Mouse (Mus musculus): ENCODE results near the gene Speer4d. TPM values are rescaled to one million over a fixed set of nuclear protein-coding genes. Genes with fewer than 3 reads are reported as not detected.
"Not testable (repeated sequence)": the region's sequence is repeated elsewhere in the genome, so short reads cannot be mapped to it uniquely, and the experiment has no call there.

The Speer4d gene
- polyA plus RNA-seq, 1 experiment from 2014 or later, result 0.28 TPM

DNA sequence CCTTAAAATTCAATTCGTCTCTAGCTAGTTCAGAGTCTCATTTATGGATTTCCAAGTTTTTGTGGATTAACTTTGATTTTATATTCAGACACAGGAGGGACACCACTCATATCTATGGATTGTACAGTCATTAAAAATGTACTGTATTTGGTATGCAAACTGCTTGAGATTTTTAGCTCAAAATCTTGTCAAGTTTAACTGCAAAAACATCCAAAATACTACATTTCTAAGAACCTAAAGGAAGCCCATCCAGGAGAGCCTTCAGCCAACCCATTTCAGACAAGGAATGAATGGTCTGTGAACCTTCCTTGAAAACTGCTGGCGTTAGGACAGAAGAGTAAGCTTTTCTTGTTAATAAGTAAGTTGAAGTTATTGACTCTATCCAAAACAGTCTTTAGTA, 15.9 kb upstream of the Speer4d start:
- not testable (repeated sequence) for H3K9ac ChIP-seq; H3K27ac ChIP-seq (replicated peaks); ATAC-seq (ENCODE audit: extremely low read depth, insufficient number of reproducible peaks, low FRiP score, low TSS enrichment); H3K4me3 ChIP-seq; H3K4me2 ChIP-seq; H3K4me1 ChIP-seq; H3K36me3 ChIP-seq; H3K27me3 ChIP-seq (replicated peaks)
- 53% methylated on average over 2 of the region's 2 CpGs for WGBS
- peaks cover 23% of the 10 kb centered on the region for H3K9me3 ChIP-seq

DNA sequence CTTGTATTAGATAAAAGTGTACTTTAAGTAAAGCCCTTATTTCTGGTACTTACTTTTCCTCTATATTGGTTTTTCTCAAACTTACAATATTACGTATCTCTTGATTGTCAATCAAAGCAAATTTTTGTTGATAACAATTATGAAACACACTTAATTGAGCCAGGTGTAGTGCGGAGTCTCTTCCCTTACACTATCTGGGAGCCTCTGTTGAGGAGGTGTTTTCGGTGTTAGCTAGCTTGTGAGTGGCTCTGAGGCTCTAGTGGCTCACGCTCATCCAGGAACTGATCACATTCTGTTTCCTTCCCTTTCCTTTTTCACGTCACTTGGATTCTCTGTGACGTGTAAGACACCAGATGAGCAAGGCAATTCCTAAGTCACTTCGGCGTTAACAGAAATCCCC, 15.3 kb upstream of the Speer4d start:
- not testable (repeated sequence) for H3K27ac ChIP-seq (replicated peaks); H3K9ac ChIP-seq; H3K4me3 ChIP-seq; H3K36me3 ChIP-seq; H3K27me3 ChIP-seq (replicated peaks); H3K4me2 ChIP-seq; ATAC-seq (ENCODE audit: extremely low read depth, insufficient number of reproducible peaks, low FRiP score, low TSS enrichment); H3K4me1 ChIP-seq
- peaks cover 24% of the 10 kb centered on the region for H3K9me3 ChIP-seq
- 63% methylated on average over 8 of the region's 8 CpGs for WGBS

DNA sequence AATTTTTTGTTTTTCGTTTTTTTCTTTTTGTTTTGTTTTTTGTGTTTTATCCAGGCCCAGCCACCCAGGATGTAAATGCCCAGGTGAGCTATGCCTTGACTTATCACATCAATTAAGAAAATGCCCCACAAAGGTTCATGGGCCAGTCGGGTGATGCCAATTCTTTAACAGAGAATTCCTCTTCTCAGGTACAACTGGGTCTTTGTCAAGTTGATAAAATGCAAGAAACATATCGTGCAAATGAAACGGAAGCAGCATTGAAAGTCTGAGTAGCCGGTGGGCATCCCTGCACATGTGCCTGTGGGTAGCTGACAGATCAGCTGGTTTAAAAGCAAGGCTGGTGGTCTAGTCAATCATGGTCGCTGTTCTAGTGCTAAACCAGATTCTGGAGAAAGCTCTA, 12.2 kb upstream of the Speer4d start:
- 55% methylated on average over 6 of the region's 6 CpGs for WGBS
- peaks cover 16% of the 10 kb centered on the region for H3K9me3 ChIP-seq

DNA sequence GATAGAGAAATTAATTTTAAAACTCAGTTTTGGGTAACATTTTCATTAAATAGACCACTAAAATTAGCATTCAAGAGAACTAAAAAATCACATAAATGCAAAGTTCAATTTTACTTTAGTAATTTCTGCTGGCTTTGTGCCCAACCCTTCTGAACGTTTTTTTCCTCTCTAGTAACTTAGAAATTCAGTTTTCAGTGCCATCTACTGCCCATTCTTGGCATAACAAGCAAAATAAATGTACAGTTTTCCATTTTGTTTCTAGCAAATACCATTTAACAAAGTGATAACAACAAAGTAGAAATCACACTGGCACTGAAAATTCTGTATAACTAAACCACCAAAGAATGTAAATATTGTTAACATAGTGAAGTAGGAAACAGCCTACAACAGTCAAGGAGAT, 8.2 kb upstream of the Speer4d start:
- not testable (repeated sequence) for H3K27ac ChIP-seq (replicated peaks); H3K27me3 ChIP-seq (replicated peaks); H3K9ac ChIP-seq; H3K4me3 ChIP-seq; H3K4me2 ChIP-seq; H3K9me3 ChIP-seq; ATAC-seq (ENCODE audit: extremely low read depth, insufficient number of reproducible peaks, low FRiP score, low TSS enrichment); H3K4me1 ChIP-seq; H3K36me3 ChIP-seq
- WGBS, result 5% methylated on average over 1 of the region's 1 CpGs

More for the DNA sequence above, 12.2 kb upstream of the Speer4d start:
- H3K4me3 ChIP-seq; H3K27me3 ChIP-seq (replicated peaks); H3K36me3 ChIP-seq; H3K4me1 ChIP-seq; H3K4me2 ChIP-seq; H3K27ac ChIP-seq (replicated peaks); H3K9ac ChIP-seq: not testable (repeated sequence)
- ATAC-seq (ENCODE audit: extremely low read depth, insufficient number of reproducible peaks, low FRiP score, low TSS enrichment), result peak; percentile 65; the same call in 1 of the 2 replicates

DNA sequence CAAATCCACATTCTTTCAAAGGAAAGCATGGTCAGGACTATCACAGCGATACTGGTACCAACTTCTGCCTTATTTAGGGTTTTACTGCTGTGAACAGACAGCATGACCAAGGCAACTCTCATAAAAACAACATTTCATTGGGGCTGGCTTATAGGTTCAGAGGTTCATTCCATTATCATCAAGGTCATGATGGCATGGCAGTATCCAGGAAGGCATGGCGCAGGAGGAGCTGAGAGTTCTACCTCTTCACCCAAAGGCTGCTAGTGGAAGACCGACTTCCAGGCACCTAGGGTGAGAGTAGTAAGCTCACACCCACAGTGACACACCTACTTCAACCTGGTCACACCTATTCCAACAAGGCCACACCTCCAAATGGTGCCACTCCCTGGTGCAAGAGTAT, 2.7 kb upstream of the Speer4d start:
- H3K4me3 ChIP-seq; H3K27ac ChIP-seq (replicated peaks); H3K9me3 ChIP-seq; H3K4me2 ChIP-seq; H3K27me3 ChIP-seq (replicated peaks); H3K9ac ChIP-seq; H3K4me1 ChIP-seq; H3K36me3 ChIP-seq; ATAC-seq (ENCODE audit: extremely low read depth, insufficient number of reproducible peaks, low FRiP score, low TSS enrichment): not testable (repeated sequence)
- 62% methylated on average over 3 of the region's 3 CpGs for WGBS

DNA sequence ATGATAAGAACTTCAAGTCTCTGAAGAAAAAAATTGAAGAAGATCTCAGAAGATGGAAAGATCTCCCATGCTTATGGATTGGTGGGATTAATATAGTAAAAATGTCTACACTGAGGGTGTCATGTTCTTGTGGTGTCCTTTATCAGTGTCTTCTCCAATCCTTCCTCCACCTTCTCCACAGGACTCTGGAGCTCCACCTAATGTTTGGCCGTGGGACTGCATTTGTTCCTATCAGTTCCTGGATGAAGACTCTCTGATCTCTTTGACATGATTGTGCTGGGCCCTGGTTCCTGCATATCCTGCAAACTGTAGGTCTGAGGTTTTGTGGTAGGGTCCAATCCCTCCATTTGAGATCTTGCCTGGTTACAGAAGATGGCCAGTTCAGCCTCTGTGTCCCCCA, 9.3 kb downstream of the Speer4d start:
- H3K9ac ChIP-seq; ATAC-seq (ENCODE audit: extremely low read depth, insufficient number of reproducible peaks, low FRiP score, low TSS enrichment); H3K27ac ChIP-seq (replicated peaks); H3K4me3 ChIP-seq; H3K4me2 ChIP-seq; H3K4me1 ChIP-seq; H3K27me3 ChIP-seq (replicated peaks); H3K36me3 ChIP-seq; H3K9me3 ChIP-seq: not testable (repeated sequence)
- 17% methylated on average over 1 of the region's 1 CpGs for WGBS

DNA sequence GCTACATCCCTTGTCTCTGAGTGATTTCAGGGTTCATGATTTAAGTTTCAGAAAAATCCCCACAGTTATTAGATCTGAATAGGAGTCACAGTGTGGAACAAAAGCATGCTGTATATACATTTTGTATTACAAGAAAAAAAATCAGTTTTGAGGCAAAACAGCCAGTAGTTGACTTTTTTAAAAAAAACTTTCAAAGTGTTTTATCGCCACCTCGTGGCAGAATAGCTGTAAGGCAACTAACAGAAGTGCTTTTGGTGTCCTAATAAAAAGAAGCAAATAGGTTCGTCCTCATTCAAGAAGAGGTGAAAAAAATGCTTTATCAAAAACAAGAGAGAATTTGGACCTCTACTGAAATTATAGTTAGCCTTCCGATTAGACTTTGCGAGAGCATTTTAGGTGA, 11.2 kb downstream of the Speer4d start:
- not testable (repeated sequence) for H3K9me3 ChIP-seq; H3K4me2 ChIP-seq; H3K27me3 ChIP-seq (replicated peaks); H3K4me3 ChIP-seq; H3K4me1 ChIP-seq; H3K36me3 ChIP-seq; ATAC-seq (ENCODE audit: extremely low read depth, insufficient number of reproducible peaks, low FRiP score, low TSS enrichment); H3K9ac ChIP-seq; H3K27ac ChIP-seq (replicated peaks)
- 25% methylated on average over 5 of the region's 5 CpGs for WGBS

DNA sequence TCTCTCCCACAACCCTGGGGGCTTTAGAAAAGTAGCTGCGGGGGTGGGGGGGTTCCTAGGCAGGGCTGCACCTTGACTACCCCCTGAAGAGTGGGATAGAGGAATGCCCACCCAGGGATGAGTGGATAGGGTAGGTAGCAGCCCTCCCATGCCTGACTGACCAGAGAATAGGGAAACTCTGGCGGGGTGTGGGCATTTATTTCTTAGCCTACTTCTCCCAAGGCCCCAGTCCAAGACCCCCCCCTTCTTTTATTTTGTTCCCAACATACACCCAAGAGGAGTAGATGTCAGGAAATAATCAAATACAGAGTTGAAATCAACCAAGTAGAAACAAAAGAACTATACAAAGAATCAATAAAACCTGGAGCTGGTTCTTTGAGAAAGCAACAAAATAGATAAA, 18.8 kb downstream of the Speer4d start:
- not testable (repeated sequence) for H3K27ac ChIP-seq (replicated peaks); H3K36me3 ChIP-seq; H3K9ac ChIP-seq; H3K27me3 ChIP-seq (replicated peaks); H3K4me3 ChIP-seq; H3K4me2 ChIP-seq; H3K4me1 ChIP-seq
- peak; percentile 58; the same call in 1 of the 2 replicates for ATAC-seq (ENCODE audit: extremely low read depth, insufficient number of reproducible peaks, low FRiP score, low TSS enrichment)
- peaks cover 14% of the 10 kb centered on the region for H3K9me3 ChIP-seq
- WGBS, result 41% methylated on average over 2 of the region's 2 CpGs

DNA sequence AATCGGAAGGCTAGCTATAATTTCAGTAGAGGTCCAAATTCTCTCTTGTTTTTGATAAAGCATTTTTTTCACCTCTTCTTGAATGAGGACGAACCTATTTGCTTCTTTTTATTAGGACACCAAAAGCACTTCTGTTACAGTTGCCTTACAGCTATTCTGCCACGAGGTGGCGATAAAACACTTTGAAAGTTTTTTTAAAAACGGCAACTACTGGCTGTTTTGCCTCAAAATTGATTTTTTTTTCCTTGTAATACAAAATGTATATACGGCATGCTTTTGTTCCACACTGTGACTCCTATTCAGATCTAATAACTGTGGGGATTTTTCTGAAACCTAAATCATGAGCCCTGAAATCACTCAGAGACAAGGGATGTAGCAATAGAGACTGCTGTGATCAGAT, 26.8 kb downstream of the Speer4d start:
- H3K9ac ChIP-seq; H3K27me3 ChIP-seq (replicated peaks); H3K36me3 ChIP-seq; H3K4me3 ChIP-seq; H3K27ac ChIP-seq (replicated peaks); H3K9me3 ChIP-seq; ATAC-seq (ENCODE audit: extremely low read depth, insufficient number of reproducible peaks, low FRiP score, low TSS enrichment); H3K4me1 ChIP-seq; H3K4me2 ChIP-seq: not testable (repeated sequence)
- 23% methylated on average over 6 of the region's 6 CpGs for WGBS

DNA sequence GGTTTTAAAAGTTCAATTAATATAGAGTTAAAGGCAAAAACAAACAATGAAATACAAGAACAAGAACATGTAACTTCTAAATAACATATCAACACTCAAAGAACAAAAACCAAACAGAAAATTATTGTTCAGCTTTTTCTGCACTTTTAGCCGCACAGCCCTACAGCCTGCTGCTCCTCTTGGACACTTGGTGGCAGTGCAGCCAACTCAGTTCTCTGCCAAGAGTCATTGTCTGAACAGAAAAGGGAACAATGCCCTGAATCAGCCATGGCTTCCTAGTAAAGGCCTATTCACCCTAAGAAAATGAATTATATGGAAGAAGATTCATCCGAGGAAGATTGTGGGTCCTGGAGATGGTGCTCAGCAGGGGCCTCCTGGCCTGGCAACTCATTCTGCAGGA, 33.5 kb downstream of the Speer4d start:
- not testable (repeated sequence) for H3K4me3 ChIP-seq; H3K4me2 ChIP-seq; H3K27me3 ChIP-seq (replicated peaks); H3K9me3 ChIP-seq; ATAC-seq (ENCODE audit: extremely low read depth, insufficient number of reproducible peaks, low FRiP score, low TSS enrichment); H3K9ac ChIP-seq; H3K4me1 ChIP-seq; H3K36me3 ChIP-seq; H3K27ac ChIP-seq (replicated peaks)
- 71% methylated on average over 2 of the region's 2 CpGs for WGBS

DNA sequence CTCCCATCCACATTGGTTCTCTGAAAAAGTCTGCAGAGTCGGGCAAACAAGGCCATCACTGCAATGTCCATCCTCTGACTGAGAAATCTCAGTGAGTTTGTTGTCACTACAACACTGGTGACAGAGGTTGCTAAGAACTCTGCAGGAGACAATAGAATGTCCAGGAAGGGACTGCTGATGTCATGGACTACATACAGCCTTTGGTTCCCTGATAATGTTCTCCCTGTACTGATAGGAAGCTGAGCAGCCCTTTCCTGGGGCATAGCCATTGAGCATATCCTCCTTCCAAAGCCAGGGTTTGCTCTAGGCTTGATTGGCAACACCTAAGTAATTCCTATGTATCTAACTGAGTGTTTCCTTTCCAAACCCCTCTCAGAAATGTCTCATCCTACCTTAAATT, 38.1 kb downstream of the Speer4d start, which contains the start of gene 4930572O03Rik:
Gene 4930572O03Rik, minus strand, starts transcription at position 101 of the 400 bp plus-strand sequence.
- not testable (repeated sequence) for H3K9ac ChIP-seq; H3K4me1 ChIP-seq; H3K4me3 ChIP-seq; H3K27me3 ChIP-seq (replicated peaks); H3K4me2 ChIP-seq; H3K9me3 ChIP-seq; H3K27ac ChIP-seq (replicated peaks); ATAC-seq (ENCODE audit: extremely low read depth, insufficient number of reproducible peaks, low FRiP score, low TSS enrichment); H3K36me3 ChIP-seq
- 46% methylated on average over 1 of the region's 1 CpGs for WGBS

DNA sequence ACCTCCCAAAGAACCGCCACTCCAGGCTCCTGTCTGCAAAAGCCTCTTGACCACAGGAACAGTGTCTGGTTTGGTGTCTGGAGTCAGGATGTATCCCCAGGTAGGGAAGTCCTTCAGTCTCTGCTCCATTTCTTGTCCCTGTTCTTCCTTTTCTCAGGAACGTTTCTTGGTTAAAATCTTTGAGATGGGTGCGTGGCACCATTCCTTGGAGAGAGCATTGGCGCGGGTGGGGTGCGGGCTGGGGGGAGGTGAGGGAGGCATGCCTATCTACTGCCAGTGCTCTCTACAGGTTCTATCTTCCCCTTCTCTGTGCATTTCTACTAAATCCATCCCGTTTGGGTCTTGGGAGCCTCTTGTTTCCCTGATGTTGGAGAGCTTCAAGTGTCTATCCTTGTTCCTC, 45.0 kb downstream of the Speer4d start:
- H3K36me3 ChIP-seq; H3K4me2 ChIP-seq; H3K9me3 ChIP-seq; H3K27ac ChIP-seq (replicated peaks); H3K27me3 ChIP-seq (replicated peaks); H3K4me3 ChIP-seq; H3K9ac ChIP-seq; ATAC-seq (ENCODE audit: extremely low read depth, insufficient number of reproducible peaks, low FRiP score, low TSS enrichment); H3K4me1 ChIP-seq: not testable (repeated sequence)
- 63% methylated on average over 7 of the region's 7 CpGs for WGBS

DNA sequence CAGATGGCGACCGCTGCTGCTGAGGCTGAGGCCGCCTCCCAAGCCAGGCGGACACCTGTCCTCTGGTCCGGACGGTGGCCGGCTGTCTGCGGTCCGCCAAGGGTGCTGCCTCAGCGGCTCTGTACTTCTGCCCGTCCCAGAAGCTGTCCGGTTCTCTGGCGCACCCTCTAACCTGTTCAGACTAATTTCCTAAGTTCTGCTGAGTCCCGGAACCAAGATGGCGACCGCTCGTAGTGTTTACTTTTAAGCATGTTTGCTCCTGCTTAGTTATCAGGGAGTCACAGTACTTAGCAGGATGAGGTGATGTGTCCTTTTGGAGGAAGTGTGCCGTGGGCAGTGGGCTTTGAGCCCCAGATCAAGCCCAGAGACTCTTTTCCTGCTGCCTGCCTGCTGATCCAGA, 51.9 kb downstream of the Speer4d start:
- H3K9ac ChIP-seq; H3K36me3 ChIP-seq; H3K4me1 ChIP-seq; ATAC-seq (ENCODE audit: extremely low read depth, insufficient number of reproducible peaks, low FRiP score, low TSS enrichment); H3K27me3 ChIP-seq (replicated peaks); H3K27ac ChIP-seq (replicated peaks); H3K4me3 ChIP-seq; H3K4me2 ChIP-seq: not testable (repeated sequence)
- WGBS, result 77% methylated on average over 9 of the region's 18 CpGs
- H3K9me3 ChIP-seq, result peaks cover 12% of the 10 kb centered on the region
